Mouse (Mus musculus) midbrain, embryonic 11.5 days (tissue): ENCODE results near the gene Itga5. TPM values are rescaled to one million over a fixed set of nuclear protein-coding genes. Genes with fewer than 3 reads are reported as not detected.

ENCODE experiments used
- ATAC-seq: fragments of 200-750 bp; cut with Nextera tagmentation; 2 replicates; pipeline ENCODE4 v1.8.0; 2017; ENCODE audit warnings: moderate TSS enrichment, moderate library complexity; ENCODE audit not compliant: low FRiP score
- DNase-seq: peaks from one replicate; pipeline ENCODE4 v3.0.0; 2015; ENCODE audit warnings: low spot score; ENCODE audit errors: missing footprints
- H3K27ac ChIP-seq: fragments of 300-500 bp; sonication (generic); 2 replicates; pipeline ENCODE4 v1.5.1; 2014; ENCODE audit warnings: low read depth, low read length
- H3K27me3 ChIP-seq: fragments of 300-500 bp; sonication (generic); 2 replicates; pipeline ENCODE4 v1.6.1; 2014; ENCODE audit warnings: mild to moderate bottlenecking, low read length, moderate library complexity, mixed read lengths; ENCODE audit not compliant: control insufficient read depth, insufficient read depth
- H3K36me3 ChIP-seq: fragments of 300-500 bp; sonication (generic); 2 replicates; pipeline ENCODE4 v1.6.1; 2014; ENCODE audit warnings: mild to moderate bottlenecking, low read length, moderate library complexity, mixed read lengths; ENCODE audit not compliant: control insufficient read depth, insufficient read depth
- H3K4me1 ChIP-seq: fragments of 300-500 bp; sonication (generic); 2 replicates; pipeline ENCODE4 v1.6.1; 2014; ENCODE audit warnings: low read length; ENCODE audit not compliant: control insufficient read depth, insufficient read depth
- H3K4me2 ChIP-seq: fragments of 300-500 bp; sonication (generic); 2 replicates; pipeline ENCODE4 v1.6.1; 2014; ENCODE audit warnings: mild to moderate bottlenecking, moderate library complexity
- H3K4me3 ChIP-seq: fragments of 300-500 bp; sonication (generic); 2 replicates; pipeline ENCODE4 v1.5.1; 2014; ENCODE audit warnings: low read depth, low read length
- H3K9ac ChIP-seq: fragments of 300-500 bp; sonication (generic); 2 replicates; pipeline ENCODE4 v1.6.1; 2014; ENCODE audit warnings: low read length
- H3K9me3 ChIP-seq: fragments of 300-500 bp; sonication (generic); 2 replicates; pipeline ENCODE4 v1.6.1; 2016; ENCODE audit warnings: low read length; ENCODE audit not compliant: control insufficient read depth
- WGBS: fragments of 180-500 bp; shearing (Covaris S2); extraction: QIAGEN DNeasy Blood & Tissue Kit; methylation state at CpG from one replicate; pipeline ENCODE4 v1.1.7; 2014; 5-methylcytosine and 5-hydroxymethylcytosine counted together
- polyA plus RNA-seq: library from polyadenylated mRNA; unstranded; fragments of >200 nt; fragmentation: Nextera tagmentation; extraction: Ambion mirVana; gene quantifications from 2 replicates; pipeline ENCODE4 v1.2.1, GENCODE M21; 2014

The Itga5 gene
- polyA plus RNA-seq, 1 experiment from 2014 or later, result 18.1 TPM

DNA sequence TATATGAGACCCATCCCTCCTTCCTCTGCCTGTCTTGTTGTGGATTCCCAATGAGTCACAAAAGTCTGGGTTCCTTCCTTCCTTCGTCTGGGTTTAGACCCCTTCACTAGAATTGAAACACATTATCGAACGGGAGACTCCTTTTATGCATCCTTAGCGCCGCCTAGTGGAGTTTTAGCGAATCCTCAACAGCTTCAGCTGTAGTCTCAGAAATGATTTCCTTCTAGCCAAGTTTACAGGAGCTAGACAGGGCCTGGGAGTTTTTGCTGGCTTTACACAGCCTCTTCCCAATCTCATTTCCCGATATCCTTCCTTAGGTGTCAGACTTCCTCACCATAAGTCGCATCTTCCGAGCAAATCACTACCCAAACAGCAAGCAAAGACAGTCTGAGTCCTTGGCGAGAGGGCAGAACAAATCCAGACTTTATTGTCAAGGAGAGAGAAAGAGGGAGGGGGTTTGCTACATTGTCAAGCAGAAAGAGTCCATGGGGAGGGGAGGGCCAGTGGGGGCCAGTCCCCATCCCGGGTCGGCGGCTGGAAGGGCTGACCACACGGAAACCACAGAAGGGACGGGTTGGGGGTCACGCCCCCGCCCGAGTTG lies 53.0 kb downstream of the Itga5 start:
- H3K4me2 ChIP-seq, result peak overlapping the region; percentile 47
- no peaks in the 10 kb centered on the region for H3K9me3 ChIP-seq
- peak overlapping the region; percentile 59; the same call in 1 of the 2 replicates for H3K9ac ChIP-seq
- ATAC-seq (peak; percentile 15), DNase-seq (peak; percentile 95)
- peaks cover 16% of the 10 kb centered on the region for H3K4me1 ChIP-seq
- peak overlapping the region; percentile 15; the same call in 1 of the 2 replicates for H3K4me3 ChIP-seq
- 13% methylated on average over 18 of the region's 18 CpGs for WGBS
- no peaks in the 10 kb centered on the region; the same call in 1 of the 2 replicates for H3K27me3 ChIP-seq
- peaks cover 7% of the 10 kb centered on the region; the same call in 1 of the 2 replicates for H3K36me3 ChIP-seq
- no peak overlapping the region; the same call in 1 of the 2 replicates for H3K27ac ChIP-seq

DNA sequence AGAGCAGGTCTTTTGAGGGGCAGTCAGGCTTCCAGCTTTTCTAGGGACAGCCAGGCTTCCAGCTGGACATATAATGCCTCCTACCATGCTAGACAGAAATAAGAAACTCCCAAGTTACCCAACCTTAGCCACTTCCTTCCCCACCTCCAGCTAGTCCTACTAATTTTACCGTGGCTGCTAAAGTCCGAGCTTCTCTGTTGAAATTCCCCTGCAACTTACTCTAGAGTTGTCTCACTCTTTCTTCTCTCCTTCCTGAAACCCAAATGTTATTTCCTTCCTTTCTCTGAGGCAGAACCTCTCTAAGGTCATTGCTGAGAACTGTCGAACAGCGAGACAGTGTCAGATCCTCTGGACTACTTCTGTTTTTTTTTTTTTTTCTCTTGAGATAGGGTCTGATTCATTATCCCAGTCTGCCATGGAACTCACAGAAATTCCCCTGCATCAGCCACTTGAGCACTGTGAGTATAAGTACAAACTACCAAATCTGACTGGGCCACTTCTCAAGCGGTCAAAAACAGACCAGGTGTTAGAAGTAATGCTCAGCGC lies 56.1 kb downstream of the Itga5 start, which contains the start of gene Gpr84:
TSS of gene Gpr84 (minus strand) at position 248 of the 546 bp plus-strand sequence.
- WGBS, result 75% methylated on average over 6 of the region's 6 CpGs
- peaks cover 28% of the 10 kb centered on the region for H3K4me1 ChIP-seq

DNA sequence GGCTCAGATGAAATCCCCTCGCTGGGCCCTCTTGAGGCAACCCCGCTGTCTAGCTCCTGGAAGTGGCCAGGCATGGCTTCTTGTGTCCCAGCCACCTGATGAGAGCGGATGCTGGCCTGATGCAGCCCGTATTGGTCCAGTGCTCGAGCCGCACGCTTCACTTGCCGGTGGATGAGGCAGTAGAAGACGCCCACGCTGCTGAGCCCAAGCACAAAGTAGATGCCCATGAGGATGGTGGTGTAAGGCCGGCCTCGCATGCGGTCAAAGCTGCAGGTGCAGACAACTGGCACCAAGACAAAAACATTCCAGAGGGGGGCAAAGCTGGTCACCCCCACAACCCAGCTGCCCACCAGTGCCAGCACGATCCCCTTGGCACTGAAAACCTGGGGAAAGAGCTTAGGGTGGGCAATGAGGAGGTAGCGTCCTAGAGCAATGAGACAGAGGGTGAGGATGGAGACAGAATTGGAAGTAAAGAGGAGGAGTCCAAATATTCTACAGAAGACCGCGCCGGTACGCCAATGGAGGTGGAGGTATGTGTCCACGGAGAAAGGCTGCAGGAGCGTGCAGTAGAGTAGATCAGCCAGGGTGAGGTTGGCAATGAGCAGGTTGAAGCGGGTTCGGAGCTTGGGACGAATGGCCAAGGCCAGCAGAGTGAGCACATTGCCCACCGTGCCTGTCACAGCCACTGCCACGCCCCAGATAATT lies 57.5 kb downstream of the Itga5 start:
- H3K9ac ChIP-seq, result 0 out of 2 replicates have a peak overlapping the region, but pooled peaks have one; percentile 2
- peak overlapping the region; percentile 0; the same call in 1 of the 2 replicates for H3K4me2 ChIP-seq
- no peaks in the 10 kb centered on the region; the same call in 1 of the 2 replicates for H3K27me3 ChIP-seq
- no peak for DNase-seq
- no peak for ATAC-seq
- H3K4me1 ChIP-seq, result peaks cover 25% of the 10 kb centered on the region
- no peak overlapping the region for H3K4me3 ChIP-seq
- H3K9me3 ChIP-seq, result no peaks in the 10 kb centered on the region
- no peak overlapping the region for H3K27ac ChIP-seq
- 65% methylated on average over 26 of the region's 26 CpGs for WGBS
- no peaks in the 10 kb centered on the region for H3K36me3 ChIP-seq

More for the DNA sequence above, 56.1 kb downstream of the Itga5 start, which contains the start of gene Gpr84:
- ATAC-seq (no peak), DNase-seq (no peak)
- Histone ChIP-seq H3K9ac (no peak within 1 kb of the TSS), H3K9me3 (no peaks in the 10 kb centered on the region), H3K36me3 (no peaks in the 10 kb centered on the region), H3K4me3 (no peak within 1 kb of the TSS), H3K27ac (no peak within 1 kb of the TSS), H3K4me2 (no peak within 1 kb of the TSS), H3K27me3 (no peaks in the 10 kb centered on the region; the same call in 1 of the 2 replicates)

DNA sequence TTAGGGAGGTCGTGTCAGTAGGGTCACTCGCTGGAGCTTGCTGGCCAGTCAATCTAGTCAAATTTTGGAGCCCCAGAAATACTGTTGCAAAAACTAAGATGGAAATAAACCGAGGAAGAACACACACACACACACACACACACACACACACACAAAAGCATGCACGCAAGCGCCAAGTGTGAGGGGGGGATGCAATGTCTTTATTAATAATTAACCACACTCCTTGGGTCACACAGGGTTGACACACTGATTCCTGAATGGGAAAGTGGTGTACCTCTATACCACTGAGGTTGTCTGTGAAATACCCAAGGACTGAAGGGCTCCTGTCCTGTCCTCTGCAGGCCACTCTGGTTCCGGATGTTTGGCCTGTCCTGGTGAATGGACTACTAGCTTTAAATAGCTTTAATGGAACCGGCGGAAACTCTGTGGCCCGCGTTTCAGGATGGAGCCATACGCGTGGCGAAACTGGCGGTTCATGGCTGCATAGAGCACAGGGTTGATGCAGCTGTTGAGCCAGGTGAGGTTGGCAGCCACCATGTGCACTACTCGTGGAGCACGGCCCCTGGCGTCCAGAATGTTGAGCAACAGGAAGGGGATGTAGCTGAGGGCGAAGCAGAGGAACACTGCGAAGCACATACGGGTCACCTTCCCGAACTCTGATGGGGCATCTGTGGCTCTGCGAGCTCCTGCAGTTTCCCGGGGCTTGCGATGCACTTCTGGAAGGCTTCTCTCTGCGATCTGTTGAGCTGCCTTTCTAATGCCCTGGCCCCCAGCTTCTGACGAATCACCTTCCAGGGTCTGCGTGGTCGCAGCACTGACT lies 58.3 kb downstream of the Itga5 start:
- DNase-seq, result peak; percentile 89
- Histone ChIP-seq H3K4me1 (peaks cover 27% of the 10 kb centered on the region), H3K9me3 (no peaks in the 10 kb centered on the region), H3K9ac (0 out of 2 replicates have a peak overlapping the region, but pooled peaks have one; percentile 6), H3K27me3 (no peaks in the 10 kb centered on the region; the same call in 1 of the 2 replicates), H3K36me3 (no peaks in the 10 kb centered on the region), H3K4me2 (peak overlapping the region; percentile 0; the same call in 1 of the 2 replicates), H3K4me3 (no peak overlapping the region), H3K27ac (no peak overlapping the region)
- ATAC-seq, result no peak
- 43% methylated on average over 28 of the region's 28 CpGs for WGBS

DNA sequence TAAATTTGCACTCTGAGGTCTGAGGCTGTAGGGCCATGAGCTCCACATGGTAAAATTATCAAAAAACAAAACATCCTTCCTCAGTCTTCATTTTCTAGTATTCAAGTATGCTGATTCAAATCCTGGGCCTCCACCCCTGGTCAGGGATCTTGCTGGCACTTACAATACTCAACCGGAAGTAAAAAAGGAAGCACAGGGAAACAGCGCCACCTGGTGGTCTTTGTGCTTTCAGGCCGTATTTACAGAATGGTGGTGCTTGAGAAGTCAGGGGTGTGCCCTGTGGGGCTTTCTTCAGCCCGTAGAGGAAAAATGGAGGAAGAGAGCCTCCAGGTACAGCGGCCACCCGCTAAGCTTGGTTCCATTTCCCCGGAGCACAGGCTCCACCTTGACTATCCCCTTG lies 59.4 kb downstream of the Itga5 start:
- Histone ChIP-seq H3K4me2 (no peak overlapping the region), H3K4me3 (no peak overlapping the region), H3K4me1 (peaks cover 39% of the 10 kb centered on the region), H3K9ac (no peak overlapping the region), H3K9me3 (no peaks in the 10 kb centered on the region), H3K36me3 (no peaks in the 10 kb centered on the region), H3K27me3 (no peaks in the 10 kb centered on the region; the same call in 1 of the 2 replicates), H3K27ac (no peak overlapping the region)
- peak; percentile 100 for DNase-seq
- WGBS, result under 1% methylated on average over 7 of the region's 7 CpGs
- no peak for ATAC-seq

DNA sequence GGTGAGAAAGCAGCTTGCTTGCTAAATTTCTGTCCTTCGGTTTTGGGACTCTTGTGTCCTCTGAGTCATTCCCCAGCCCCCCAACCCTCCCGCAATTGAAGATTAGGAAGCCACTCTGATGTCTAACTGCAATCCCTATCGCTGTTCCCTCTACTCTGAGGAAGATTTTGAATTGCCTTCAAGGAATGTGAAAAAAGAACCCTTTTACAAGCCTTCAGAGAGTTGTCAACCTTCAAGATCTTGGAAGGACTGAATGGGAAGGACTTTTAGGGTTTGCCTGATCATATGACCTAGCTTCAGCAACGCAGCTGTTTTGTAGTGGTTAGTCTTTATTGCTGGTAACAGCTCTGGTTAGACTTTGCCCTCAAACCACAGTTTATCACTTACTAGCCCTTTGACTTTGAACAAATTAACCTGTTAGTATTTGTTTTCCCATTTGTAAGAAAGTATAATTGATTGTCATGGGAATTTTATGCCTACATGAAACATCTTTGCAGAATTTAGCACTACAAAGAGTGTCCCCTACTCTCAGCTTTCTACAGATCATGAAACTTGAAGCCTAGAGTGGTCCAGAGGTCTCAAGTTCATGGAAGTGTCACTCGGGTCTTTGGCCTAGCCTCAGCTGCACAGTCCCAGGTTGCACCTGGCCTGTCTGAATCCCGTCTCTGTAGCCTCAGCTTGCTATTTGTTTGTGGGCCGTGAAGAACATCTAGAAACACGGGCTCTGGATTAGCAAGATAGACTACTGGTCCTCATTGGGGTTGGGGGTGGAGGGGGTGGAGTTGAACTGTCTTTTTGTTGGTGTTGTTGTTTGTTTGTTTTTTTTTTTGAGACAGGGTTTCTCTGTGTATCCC lies 60.5 kb downstream of the Itga5 start:
- WGBS, result 38% methylated on average over 8 of the region's 8 CpGs
- Histone ChIP-seq H3K4me3 (peak overlapping the region; percentile 38), H3K4me1 (peaks cover 49% of the 10 kb centered on the region), H3K4me2 (peak overlapping the region; percentile 75), H3K27ac (peak overlapping the region; percentile 95), H3K9ac (peak overlapping the region; percentile 82), H3K9me3 (no peaks in the 10 kb centered on the region), H3K36me3 (no peaks in the 10 kb centered on the region), H3K27me3 (no peaks in the 10 kb centered on the region; the same call in 1 of the 2 replicates)
- ATAC-seq (no peak), DNase-seq (no peak)

DNA sequence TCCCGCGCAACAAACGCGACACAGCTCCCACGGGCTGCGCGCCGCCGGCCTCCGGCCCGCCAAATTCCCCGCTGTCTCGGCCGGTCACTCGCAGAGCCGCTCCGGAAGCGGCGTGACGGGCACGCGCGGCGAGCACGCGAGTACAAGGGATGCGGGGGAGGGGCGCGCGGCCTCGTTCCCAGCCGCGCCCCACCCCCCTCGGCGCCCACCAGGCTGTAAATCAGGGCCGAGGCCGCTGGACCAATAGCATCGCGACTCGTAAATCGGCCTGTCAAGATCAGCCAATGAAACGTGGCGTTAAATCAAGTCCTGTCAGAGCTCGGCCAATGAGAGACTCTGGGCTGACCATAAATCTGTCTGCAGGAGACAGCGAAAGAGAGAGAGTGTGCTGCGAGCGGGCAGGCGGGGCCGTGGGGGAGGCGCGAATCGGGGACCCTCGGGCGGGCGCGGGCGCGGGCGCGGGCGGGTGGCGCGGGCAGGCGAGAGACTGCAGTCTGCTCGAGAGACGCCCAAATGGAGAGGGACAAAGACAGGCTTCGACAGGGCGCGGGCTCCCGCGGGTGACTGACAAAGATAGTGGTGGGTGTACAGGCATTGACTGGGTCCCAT lies 61.4 kb downstream of the Itga5 start:
- peak overlapping the region; percentile 99 for H3K27ac ChIP-seq
- WGBS, result under 1% methylated on average over 69 of the region's 71 CpGs
- H3K36me3 ChIP-seq, result no peaks in the 10 kb centered on the region
- DNase-seq (peak; percentile 100), ATAC-seq (peak; percentile 95)
- H3K4me2 ChIP-seq, result peak overlapping the region; percentile 75
- peak overlapping the region; percentile 82 for H3K9ac ChIP-seq
- H3K9me3 ChIP-seq, result no peaks in the 10 kb centered on the region
- H3K4me3 ChIP-seq, result peak overlapping the region; percentile 38
- H3K27me3 ChIP-seq, result no peaks in the 10 kb centered on the region; the same call in 1 of the 2 replicates
- peaks cover 57% of the 10 kb centered on the region for H3K4me1 ChIP-seq
